Mouse (Mus musculus) ES-Bruce4 (cell line): ENCODE results near the gene Adamts12. TPM values are rescaled to one million over a fixed set of nuclear protein-coding genes. Genes with fewer than 3 reads are reported as not detected.

Experiments
- H3K27ac ChIP-seq: 2 replicates; pipeline ENCODE4 v1.5.1; 2012; ENCODE audit warnings: low read length, inconsistent platforms; ENCODE audit not compliant: insufficient read depth
- H3K27me3 ChIP-seq: 2 replicates; pipeline ENCODE4 v1.6.1; 2012; ENCODE audit warnings: mild to moderate bottlenecking, low read length, inconsistent platforms; ENCODE audit not compliant: control insufficient read depth, poor library complexity, insufficient read depth, severe bottlenecking
- H3K36me3 ChIP-seq: 2 replicates; pipeline ENCODE4 v1.6.1; 2012; ENCODE audit warnings: inconsistent platforms, mild to moderate bottlenecking, low read length, moderate library complexity; ENCODE audit not compliant: control insufficient read depth, poor library complexity, insufficient read depth, severe bottlenecking
- H3K4me1 ChIP-seq: one replicate; pipeline ENCODE4 v1.8.1; 2011; ENCODE audit warnings: low read length; ENCODE audit not compliant: control insufficient read depth, insufficient read depth
- H3K4me3 ChIP-seq: 2 replicates; pipeline ENCODE4 v1.5.1; 2011; ENCODE audit warnings: low read depth, mild to moderate bottlenecking, low read length
- H3K9ac ChIP-seq: 2 replicates; pipeline ENCODE4 v1.6.1; 2012; ENCODE audit warnings: low read depth, mild to moderate bottlenecking, inconsistent platforms; ENCODE audit not compliant: poor library complexity, severe bottlenecking
- H3K9me3 ChIP-seq: replicated peaks from 2 replicates; pipeline ENCODE4 v1.6.1; 2012; ENCODE audit warnings: mild to moderate bottlenecking, low read length, inconsistent platforms; ENCODE audit not compliant: control insufficient read depth, poor library complexity, insufficient read depth, severe bottlenecking
- CTCF ChIP-seq: IDR thresholded peaks from one replicate; pipeline ENCODE4 v1.8.1; 2011; ENCODE audit warnings: low read depth, low read length
- EP300 ChIP-seq: IDR thresholded peaks from 2 replicates; pipeline ENCODE4 v1.6.1; 2011; ENCODE audit warnings: low read depth, low read length; ENCODE audit not compliant: insufficient read depth
- POLR2A ChIP-seq: IDR thresholded peaks from one replicate; pipeline ENCODE4 v1.8.1; 2011; ENCODE audit warnings: low read length; ENCODE audit not compliant: insufficient read depth
- polyA plus RNA-seq: library from polyadenylated mRNA; stranded (reverse); fragments of >200 nt; gene quantifications from 2 replicates; pipeline ENCODE4 v1.2.4, GENCODE M21; 2011; ENCODE audit warnings: low read depth; ENCODE audit not compliant: missing spikeins, insufficient read depth, insufficient read length

The Adamts12 gene
- polyA plus RNA-seq, 1 experiment = 1.0 TPM

DNA sequence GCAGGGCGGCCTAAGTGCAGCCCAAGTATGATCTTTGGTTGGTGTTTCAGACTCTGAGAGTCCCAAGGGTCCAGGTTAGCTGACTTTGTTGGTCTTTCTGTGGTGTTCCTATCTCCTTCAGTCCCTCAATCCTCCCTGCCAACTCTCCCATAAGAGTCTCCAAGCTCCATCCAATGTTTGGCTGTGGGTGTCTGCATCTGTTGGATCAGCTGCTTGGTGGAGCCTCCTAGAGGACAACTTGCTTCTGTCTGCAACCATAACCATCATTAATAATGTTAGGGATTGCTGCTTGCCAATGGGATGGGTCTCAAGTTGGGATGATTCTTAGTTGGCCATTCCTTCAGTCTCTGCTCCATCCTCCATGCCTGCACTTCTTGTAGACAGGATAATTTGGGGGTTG is 181.8 kb downstream of the Adamts12 start:
- Histone ChIP-seq H3K4me1 (no peaks in the 10 kb centered on the region), H3K36me3 (no peaks in the 10 kb centered on the region), H3K9me3 (no peaks in the 10 kb centered on the region), H3K27me3 (no peaks in the 10 kb centered on the region), H3K4me3 (no peak overlapping the region), H3K27ac (no peak overlapping the region), H3K9ac (no peak overlapping the region)
- TF ChIP-seq EP300 = no peak
- no peak for TF ChIP-seq CTCF
- no peak for TF ChIP-seq POLR2A

GRCm38 (mm10) chr15:11279273-11280080 is 214.9 kb downstream of the Adamts12 start:
- Histone ChIP-seq H3K9ac (no peak overlapping the region), H3K36me3 (no peaks in the 10 kb centered on the region; the same call in 1 of the 2 replicates), H3K4me1 (no peaks in the 10 kb centered on the region), H3K9me3 (no peaks in the 10 kb centered on the region), H3K27me3 (no peaks in the 10 kb centered on the region), H3K27ac (no peak overlapping the region), H3K4me3 (no peak overlapping the region)
- TF ChIP-seq EP300 = no peak

GRCm38 (mm10) chr15:11280689-11281264 is 216.2 kb downstream of the Adamts12 start:
- no peaks in the 10 kb centered on the region for H3K4me1 ChIP-seq
- no peak for TF ChIP-seq CTCF
- TF ChIP-seq EP300 = no peak
- no peak for TF ChIP-seq POLR2A

GRCm38 (mm10) chr15:11283171-11283570 is 218.6 kb downstream of the Adamts12 start:
- H3K9ac ChIP-seq = no peak overlapping the region
- TF ChIP-seq POLR2A = no peak
- no peak for TF ChIP-seq CTCF
- no peak for TF ChIP-seq EP300
- no peaks in the 10 kb centered on the region; the same call in 1 of the 2 replicates for H3K36me3 ChIP-seq
- H3K27ac ChIP-seq = no peak overlapping the region
- H3K4me3 ChIP-seq = no peak overlapping the region
- H3K4me1 ChIP-seq = no peaks in the 10 kb centered on the region
- no peaks in the 10 kb centered on the region for H3K9me3 ChIP-seq
- H3K27me3 ChIP-seq = no peaks in the 10 kb centered on the region

More at GRCm38 (mm10) chr15:11280689-11281264, 216.2 kb downstream of the Adamts12 start:
- Histone ChIP-seq H3K9ac (no peak overlapping the region), H3K27ac (no peak overlapping the region), H3K4me3 (no peak overlapping the region), H3K36me3 (no peaks in the 10 kb centered on the region; the same call in 1 of the 2 replicates), H3K27me3 (no peaks in the 10 kb centered on the region), H3K9me3 (no peaks in the 10 kb centered on the region)

DNA sequence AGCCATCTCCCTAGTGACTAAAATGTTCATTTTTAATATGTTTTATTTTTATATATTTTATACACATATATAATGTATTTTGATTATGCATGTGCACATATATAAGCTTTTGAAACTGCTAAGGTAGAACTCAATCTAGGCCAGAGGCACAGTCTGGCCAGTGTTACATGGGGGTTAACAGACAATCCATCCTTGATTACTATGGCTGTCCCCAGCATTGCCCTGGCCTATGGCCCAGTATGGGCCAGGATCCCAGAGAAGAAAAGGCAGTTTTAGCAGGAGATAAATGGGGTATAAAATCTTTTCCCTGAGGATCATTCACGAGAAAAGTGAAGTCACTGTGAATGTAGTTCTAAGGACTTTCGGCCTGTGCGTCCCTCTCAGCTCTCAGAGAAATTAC is 223.2 kb downstream of the Adamts12 start:
- Histone ChIP-seq H3K27me3 (no peaks in the 10 kb centered on the region; the same call in 1 of the 2 replicates), H3K9ac (no peak overlapping the region), H3K36me3 (no peaks in the 10 kb centered on the region), H3K27ac (no peak overlapping the region), H3K4me1 (no peaks in the 10 kb centered on the region), H3K4me3 (no peak overlapping the region), H3K9me3 (no peaks in the 10 kb centered on the region)
- TF ChIP-seq CTCF = no peak
- no peak for TF ChIP-seq POLR2A
- no peak for TF ChIP-seq EP300

DNA sequence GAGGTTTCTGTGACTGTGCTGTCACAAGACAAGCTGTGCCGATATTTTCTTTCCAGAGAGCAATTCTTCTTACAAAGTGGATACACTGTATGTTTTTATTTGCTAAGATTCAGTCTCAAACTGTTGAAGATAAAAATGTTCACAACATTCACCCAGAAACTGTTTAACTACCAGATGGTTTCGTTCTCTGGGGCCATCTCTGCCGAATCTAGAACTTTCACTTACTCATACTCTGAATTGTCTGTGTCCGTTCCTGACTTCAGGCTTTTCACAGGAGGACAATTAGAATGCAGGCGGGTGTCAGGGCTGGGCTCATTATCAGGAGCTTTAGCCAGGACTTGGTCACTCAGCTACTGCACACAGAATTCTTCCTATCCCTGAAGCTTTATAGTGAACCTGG is 227.7 kb downstream of the Adamts12 start:
- TF ChIP-seq CTCF = no peak

More for the DNA sequence above, 227.7 kb downstream of the Adamts12 start:
- no peaks in the 10 kb centered on the region for H3K36me3 ChIP-seq
- H3K27ac ChIP-seq = no peak overlapping the region
- H3K9me3 ChIP-seq = no peaks in the 10 kb centered on the region
- H3K9ac ChIP-seq = no peak overlapping the region
- H3K27me3 ChIP-seq = no peaks in the 10 kb centered on the region; the same call in 1 of the 2 replicates
- no peaks in the 10 kb centered on the region for H3K4me1 ChIP-seq
- H3K4me3 ChIP-seq = no peak overlapping the region
